Mouse (Mus musculus) stomach, adult 2 months (tissue): Measurements from ENCODE around the gene Snrpe. TPM values are rescaled to one million over a fixed set of nuclear protein-coding genes. Genes with fewer than 3 reads are reported as not detected.

Source experiments
- polyA plus RNA-seq: library from polyadenylated mRNA; depleted of rRNA; stranded (reverse); fragments of >200 nt; gene quantifications from 2 replicates; pipeline ENCODE4 v1.2.3, GENCODE M21; 2012; rRNA removed

Snrpe gene
- 2.0 and 2.9 TPM in 2 replicates for polyA plus RNA-seq

DNA sequence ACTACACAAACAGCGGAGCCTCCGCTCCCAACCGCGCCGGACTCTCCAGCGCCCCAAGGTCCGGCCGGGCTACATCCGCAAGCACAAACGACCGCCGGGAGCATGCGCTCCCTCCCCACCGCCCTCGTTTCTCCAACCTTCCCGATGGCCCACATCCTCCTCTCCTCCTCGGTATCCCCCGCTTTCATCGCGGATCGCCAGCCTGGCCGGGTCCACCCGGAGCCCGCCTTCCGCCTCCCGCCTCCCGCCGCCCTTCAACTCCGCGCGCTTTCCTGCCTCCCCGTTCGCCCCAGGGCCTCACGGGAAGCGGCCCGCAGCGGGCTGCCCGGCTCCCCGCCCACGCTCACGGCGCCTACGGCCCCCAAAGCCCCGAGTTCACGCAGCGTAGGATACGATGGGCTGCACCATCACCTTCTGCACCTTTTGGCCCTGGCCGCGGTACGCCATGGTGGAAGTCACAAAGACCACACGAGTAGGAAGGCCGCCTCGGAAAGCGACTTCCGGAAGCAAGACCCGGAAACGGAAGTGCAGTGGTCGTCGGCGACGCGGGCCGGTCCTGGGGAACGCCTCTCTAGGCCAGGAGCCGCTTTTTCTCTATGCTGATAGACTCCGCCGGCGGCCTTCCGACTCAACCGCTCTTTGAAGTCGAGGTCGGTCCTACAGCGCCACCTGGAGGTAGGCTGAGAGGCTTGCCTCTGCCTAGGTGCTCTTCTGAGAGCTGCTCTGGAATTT is at the start of gene Snrpe:
TSS of gene Snrpe (minus strand) at position 521 of the 732 bp plus-strand sequence.

Other genes with a start within 250 kb of the Snrpe start
- 7.1 and 7.3 TPM in 2 replicates for gene Etnk2, start 246.7 kb downstream of the Snrpe start, polyA plus RNA-seq
- gene Sox13, start 185.9 kb downstream of the Snrpe start, polyA plus RNA-seq = 27.3 and 30.8 TPM in 2 replicates
- gene Zbed6, start 50.6 kb upstream of the Snrpe start, polyA plus RNA-seq = 0.10 and 0.13 TPM in 2 replicates
- gene Gm38394, start 51.0 kb upstream of the Snrpe start, polyA plus RNA-seq = 0.35 and 0.55 TPM in 2 replicates
- gene Lax1, start 79.8 kb upstream of the Snrpe start, polyA plus RNA-seq = 0.45 and 0.58 TPM in 2 replicates
- gene Atp2b4, start 190.8 kb upstream of the Snrpe start, polyA plus RNA-seq = 4.3 and 7.4 TPM in 2 replicates